Mouse (Mus musculus) embryonic fibroblast, embryonic 13.5 days (primary cell): ENCODE measurements around the gene Adgrg5. TPM values are rescaled to one million over a fixed set of nuclear protein-coding genes. Genes with fewer than 3 reads are reported as not detected.

ENCODE experiments used
- H3K27ac ChIP-seq: 2 replicates; pipeline ENCODE4 v1.5.1; 2012; ENCODE audit warnings: low read length, control low read depth, inconsistent platforms; ENCODE audit not compliant: insufficient read depth
- H3K4me1 ChIP-seq: 2 replicates; pipeline ENCODE4 v1.6.1; 2011; ENCODE audit warnings: low read length; ENCODE audit not compliant: control insufficient read depth, insufficient read depth
- H3K4me3 ChIP-seq: 2 replicates; pipeline ENCODE4 v1.5.1; 2011; ENCODE audit warnings: mild to moderate bottlenecking, control low read depth, low read length; ENCODE audit not compliant: insufficient read depth
- CTCF ChIP-seq: IDR thresholded peaks from 2 replicates; pipeline ENCODE4 v1.5.1; 2011; ENCODE audit warnings: mild to moderate bottlenecking, control low read depth, low read length, moderate library complexity, borderline replicate concordance; ENCODE audit not compliant: insufficient read depth
- POLR2A ChIP-seq: IDR thresholded peaks from 2 replicates; pipeline ENCODE4 v1.6.1; 2011; ENCODE audit warnings: low read depth, mild to moderate bottlenecking, control low read depth, low read length, moderate library complexity
- polyA plus RNA-seq: library from polyadenylated mRNA; stranded (reverse); fragments of >200 nt; gene quantifications from 2 replicates; pipeline ENCODE4 v1.2.4, GENCODE M21; 2011; ENCODE audit warnings: low read depth; ENCODE audit not compliant: missing spikeins, insufficient read length

Gene Adgrg5
- polyA plus RNA-seq, 1 experiment, result 0.49 TPM

- H3K4me3 ChIP-seq, result no peak overlapping the region
- TF ChIP-seq POLR2A (no peak), CTCF (no peak)
- no peaks in the 10 kb centered on the region for H3K4me1 ChIP-seq
- no peak overlapping the region for H3K27ac ChIP-seq
Measured at GRCm38 (mm10) chr8:94978131-94978530, 54.6 kb downstream of the Adgrg5 start.

- no peak for TF ChIP-seq POLR2A
- no peak for TF ChIP-seq CTCF
- H3K27ac ChIP-seq, result no peak overlapping the region
Measured at GRCm38 (mm10) chr8:94978593-94979319, 55.3 kb downstream of the Adgrg5 start.

GRCm38 (mm10) chr8:94980176-94980575 is 56.7 kb downstream of the Adgrg5 start:
- no peak overlapping the region for H3K27ac ChIP-seq
- H3K4me1 ChIP-seq, result 0 out of 2 replicates have a peak, but pooled peaks cover 2% of the 10 kb centered on the region
- no peak for TF ChIP-seq CTCF
- no peak for TF ChIP-seq POLR2A
- no peak overlapping the region for H3K4me3 ChIP-seq

More at GRCm38 (mm10) chr8:94978593-94979319, 55.3 kb downstream of the Adgrg5 start:
- Histone ChIP-seq H3K4me3 (no peak overlapping the region), H3K4me1 (no peaks in the 10 kb centered on the region)

GRCm38 (mm10) chr8:94980976-94981375 is 57.5 kb downstream of the Adgrg5 start:
- Histone ChIP-seq H3K4me1 (0 out of 2 replicates have a peak, but pooled peaks cover 2% of the 10 kb centered on the region), H3K4me3 (no peak overlapping the region), H3K27ac (no peak overlapping the region)
- TF ChIP-seq CTCF (no peak), POLR2A (no peak)

GRCm38 (mm10) chr8:94981848-94982247 is 58.4 kb downstream of the Adgrg5 start:
- Histone ChIP-seq H3K4me3 (no peak overlapping the region), H3K4me1 (0 out of 2 replicates have a peak, but pooled peaks cover 2% of the 10 kb centered on the region), H3K27ac (no peak overlapping the region)
- no peak for TF ChIP-seq POLR2A
- no peak for TF ChIP-seq CTCF

GRCm38 (mm10) chr8:94983146-94983545 is 59.7 kb downstream of the Adgrg5 start:
- no peak overlapping the region for H3K4me3 ChIP-seq
- no peak overlapping the region for H3K27ac ChIP-seq
- TF ChIP-seq CTCF (no peak), POLR2A (no peak)
- H3K4me1 ChIP-seq, result 0 out of 2 replicates have a peak, but pooled peaks cover 2% of the 10 kb centered on the region

- Histone ChIP-seq H3K4me1 (0 out of 2 replicates have a peak, but pooled peaks cover 2% of the 10 kb centered on the region), H3K27ac (no peak overlapping the region), H3K4me3 (no peak overlapping the region)
- no peak for TF ChIP-seq CTCF
- no peak for TF ChIP-seq POLR2A
Measured at GRCm38 (mm10) chr8:94983881-94984516, 60.5 kb downstream of the Adgrg5 start.

GRCm38 (mm10) chr8:94985023-94985422 is 61.5 kb downstream of the Adgrg5 start:
- Histone ChIP-seq H3K4me3 (no peak overlapping the region), H3K4me1 (0 out of 2 replicates have a peak, but pooled peaks cover 2% of the 10 kb centered on the region), H3K27ac (no peak overlapping the region)
- no peak for TF ChIP-seq POLR2A
- TF ChIP-seq CTCF, result no peak

- H3K4me1 ChIP-seq, result 0 out of 2 replicates have a peak, but pooled peaks cover 2% of the 10 kb centered on the region
- H3K27ac ChIP-seq, result no peak overlapping the region
- no peak overlapping the region for H3K4me3 ChIP-seq
- TF ChIP-seq POLR2A (no peak), CTCF (no peak)
Measured at GRCm38 (mm10) chr8:94986676-94987075, 63.2 kb downstream of the Adgrg5 start.

- Histone ChIP-seq H3K4me3 (no peak overlapping the region), H3K27ac (no peak overlapping the region), H3K4me1 (0 out of 2 replicates have a peak, but pooled peaks cover 2% of the 10 kb centered on the region)
- no peak for TF ChIP-seq POLR2A
- TF ChIP-seq CTCF, result no peak
Measured at GRCm38 (mm10) chr8:94987553-94987952, 64.1 kb downstream of the Adgrg5 start.
